Mouse (Mus musculus) mouse trophoblast stem cell (cell line): ENCODE results near the gene Ccdc183.

Experiments
- in situ Hi-C, 2 experiments: fragments of 300-500 bp; cut with MseI, MboI; formaldehyde crosslinking; loops; 2 replicates in 1 of 2; 3 replicates in 1 of 2; pipeline ENCODE4 v1.15.1; 2025

Ccdc183 gene

DNA sequence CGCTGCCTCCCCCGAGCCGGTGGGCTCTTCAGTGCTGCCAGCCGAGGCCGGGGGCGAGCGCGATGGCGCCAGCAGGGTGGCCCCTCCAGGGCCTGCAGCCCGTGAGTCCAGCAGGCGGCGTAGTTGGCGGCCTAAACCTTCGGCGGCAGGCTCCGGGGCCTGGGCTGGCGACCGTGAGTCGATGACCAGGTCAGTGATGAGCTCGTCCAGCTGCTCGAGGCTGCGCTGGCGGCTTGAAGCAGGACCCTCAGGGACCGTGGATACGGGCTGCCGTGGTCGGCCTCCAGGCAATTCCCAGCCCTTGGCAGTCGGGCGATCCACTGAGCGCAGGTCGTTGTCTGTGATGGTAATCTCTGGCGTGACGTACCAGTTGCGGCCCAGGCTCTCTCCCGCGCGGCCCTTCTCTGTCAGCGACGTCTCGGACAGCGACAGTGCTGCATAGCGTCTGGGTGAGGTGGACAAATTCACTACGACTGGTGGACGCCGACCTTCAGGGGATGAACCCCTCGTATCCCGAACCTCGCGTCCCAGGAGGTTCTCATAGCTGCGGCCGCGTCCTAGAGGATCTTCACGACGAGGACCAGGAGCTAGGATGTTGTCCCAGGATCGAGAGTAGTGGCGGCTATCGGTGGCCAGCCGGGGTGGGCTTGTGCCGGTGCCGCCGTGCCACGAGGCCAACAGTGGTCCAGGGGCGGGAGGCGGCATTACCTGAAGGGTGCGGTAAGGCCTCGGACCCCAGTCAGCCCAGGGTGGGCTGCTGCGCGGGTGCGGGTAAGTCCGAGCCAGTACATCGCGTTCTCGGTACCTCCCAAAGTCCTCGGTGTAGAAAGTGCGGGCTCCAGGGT lies 39.3 kb downstream of the Ccdc183 start:
- in situ Hi-C loops = no loop called here

DNA sequence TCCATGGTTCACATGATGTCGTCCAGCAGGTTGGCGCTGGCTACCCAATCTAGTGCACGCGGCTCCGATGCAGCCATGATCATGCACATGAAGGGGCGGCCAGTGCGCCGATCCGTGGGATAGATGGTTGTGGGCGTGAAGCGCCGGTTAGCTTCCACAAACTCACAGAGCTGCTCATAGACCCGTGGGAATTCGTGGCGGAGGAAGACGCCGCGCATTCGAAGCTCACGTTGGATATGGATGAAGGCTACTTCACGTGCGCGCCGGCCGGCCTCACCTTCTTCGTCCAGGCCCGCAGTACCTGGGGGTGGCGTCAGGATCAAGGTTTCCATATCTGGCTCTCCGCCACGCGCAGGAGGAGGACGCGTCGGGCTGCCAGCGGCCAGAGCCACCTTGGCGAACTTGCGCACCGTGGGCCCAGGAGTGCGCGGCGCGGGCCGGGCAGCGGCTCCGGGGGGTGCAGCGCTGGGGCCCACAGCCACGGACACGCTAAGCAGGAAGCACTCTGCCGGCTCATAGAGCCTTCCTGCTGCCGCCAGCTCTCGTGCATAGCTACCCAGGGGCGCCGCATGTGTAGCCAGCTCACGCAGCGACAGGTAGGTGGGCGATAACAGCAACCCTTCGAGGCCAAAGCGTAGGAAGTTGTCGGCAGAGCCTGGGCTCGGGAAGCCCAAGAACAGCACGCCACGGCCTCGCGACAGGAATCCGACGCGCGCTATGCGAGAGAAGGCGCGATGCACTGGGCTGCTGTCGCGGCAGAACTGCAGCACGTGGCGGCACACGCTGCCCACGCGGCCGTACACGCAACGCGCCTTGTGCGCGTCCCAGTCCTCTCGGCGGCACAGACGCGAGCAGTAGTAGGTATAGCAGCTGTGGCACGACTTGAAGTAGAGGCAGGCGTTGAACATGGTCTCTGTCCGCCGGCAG lies 40.2 kb downstream of the Ccdc183 start:
- in situ Hi-C loops = no loop called here

- in situ Hi-C loops = no loop called here
These were observed 41.2 kb downstream of the Ccdc183 start for GRCm38 (mm10) chr2:25576028-25576850.

DNA sequence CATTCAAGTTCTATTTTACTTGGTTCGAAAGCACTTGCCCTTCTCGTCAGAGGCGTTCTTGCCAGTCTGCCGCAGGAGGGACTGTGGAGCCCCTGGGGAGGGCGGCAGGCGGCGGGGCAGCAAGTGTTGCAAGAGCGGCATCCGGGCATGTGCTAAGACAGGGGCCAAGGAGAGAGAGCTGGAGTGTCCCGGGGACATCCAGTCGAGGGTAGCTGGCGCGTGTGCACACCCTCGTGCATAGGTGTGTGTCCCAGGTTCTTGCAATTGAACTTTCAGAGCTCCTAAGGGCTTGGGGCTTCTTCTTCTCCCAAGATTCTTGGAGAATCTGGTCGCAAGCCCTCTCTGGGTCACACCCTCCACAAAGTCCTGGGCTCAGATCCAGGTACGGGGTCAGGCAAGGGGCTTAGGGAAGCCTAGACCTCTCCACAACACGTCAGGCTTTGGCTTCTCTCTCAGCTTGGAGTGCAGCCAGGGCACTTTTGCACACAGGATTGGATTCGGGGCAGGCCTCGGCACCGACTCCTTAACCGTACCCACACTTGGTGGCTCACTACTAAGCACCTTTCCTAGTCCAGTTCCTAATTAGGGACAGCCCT lies 41.9 kb downstream of the Ccdc183 start:
- in situ Hi-C loops = no loop called here

DNA sequence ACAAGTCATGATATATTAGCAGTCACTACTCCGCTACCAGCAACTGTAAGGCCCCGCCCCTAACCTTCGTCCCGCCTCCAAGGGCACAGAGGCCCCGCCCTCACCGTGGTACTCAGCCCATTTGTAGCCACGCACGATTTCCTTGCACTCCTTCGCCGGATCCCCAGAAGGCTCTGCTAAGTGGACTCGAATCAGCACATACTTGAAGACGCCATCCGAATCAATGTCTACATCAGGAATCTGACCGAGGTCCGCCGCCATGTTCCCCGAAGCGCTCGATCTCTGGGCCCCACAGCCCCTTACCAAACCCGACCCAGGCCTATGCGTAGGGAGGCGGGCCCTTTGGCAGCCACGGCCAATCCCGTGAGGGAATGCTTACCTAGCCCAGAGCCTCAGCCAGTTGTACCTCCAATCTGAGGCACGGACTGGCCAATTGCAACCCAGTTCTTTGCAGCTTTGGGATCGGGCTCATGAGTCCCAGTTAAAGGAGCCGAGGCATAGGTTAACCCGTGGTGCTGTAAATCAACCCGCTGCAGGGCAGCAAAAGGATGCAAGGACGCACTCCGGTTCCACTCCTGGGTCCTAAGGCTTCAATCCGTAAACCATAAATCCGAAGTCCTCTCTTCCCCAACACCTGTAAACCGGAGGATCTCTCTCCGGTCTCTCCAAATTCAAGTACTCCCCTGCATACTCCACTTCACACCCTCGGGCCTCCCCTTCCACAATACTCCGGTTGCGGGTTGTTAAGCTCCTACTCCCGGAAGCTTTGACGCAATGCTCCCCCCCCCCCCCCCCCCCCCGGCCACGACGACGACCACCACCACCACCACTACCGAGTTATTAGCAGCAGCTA lies 42.7 kb downstream of the Ccdc183 start, which contains the start of the genes Mamdc4 and Phpt1:
Mamdc4 (minus strand) TSS at position 267 of the 853 bp plus-strand sequence.
Phpt1 (minus strand) TSS at position 646 of the 853 bp plus-strand sequence.
- in situ Hi-C loops = no loop called here

DNA sequence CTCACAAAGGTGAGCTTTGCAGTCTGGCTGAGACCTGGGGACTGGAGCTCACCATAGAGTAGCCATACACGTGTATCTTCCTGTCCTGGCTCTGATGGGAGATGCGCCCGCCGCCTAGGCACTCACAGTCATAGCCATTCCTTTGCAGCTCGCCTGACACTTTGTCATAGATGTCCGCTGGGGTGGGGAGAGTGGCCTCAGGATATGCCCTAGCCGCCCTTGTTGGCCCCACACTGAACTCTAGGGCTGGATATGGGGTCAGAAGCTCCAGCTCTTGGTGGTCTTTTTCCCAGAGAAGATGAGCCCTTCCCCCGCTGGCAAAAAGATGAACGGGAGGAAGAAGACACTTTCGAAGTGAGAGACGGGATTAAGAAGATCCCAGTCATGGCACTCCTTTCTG lies 43.3 kb downstream of the Ccdc183 start:
- in situ Hi-C loops = no loop called here

DNA sequence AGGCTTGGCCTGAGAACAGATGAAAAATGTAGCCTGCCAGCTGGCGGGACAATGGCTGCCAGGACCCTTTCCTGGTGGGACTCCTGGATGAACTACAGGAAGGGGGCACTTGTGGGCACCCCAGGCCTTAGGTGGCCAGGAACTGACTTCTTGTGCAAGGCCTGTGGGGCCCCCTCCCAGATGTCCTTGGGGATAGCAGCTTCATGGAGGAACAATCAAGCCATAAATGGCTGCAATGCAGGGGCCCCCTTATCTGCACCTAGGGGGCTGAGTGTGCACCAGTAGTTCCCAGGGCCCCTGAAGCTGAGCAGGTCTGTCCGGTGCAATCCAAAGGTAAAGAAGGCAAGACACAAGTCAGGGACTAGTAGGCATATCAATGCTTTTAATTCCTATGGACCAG lies 44.4 kb downstream of the Ccdc183 start:
- in situ Hi-C loops = no loop called here

GRCm38 (mm10) chr2:25571221-25571620 lies 46.3 kb downstream of the Ccdc183 start:
- in situ Hi-C loops = no loop called here

- in situ Hi-C loops = no loop called here
These were observed 48.2 kb downstream of the Ccdc183 start for GRCm38 (mm10) chr2:25569323-25569722.

GRCm38 (mm10) chr2:25568473-25569019 lies 48.9 kb downstream of the Ccdc183 start:
- in situ Hi-C loops = no loop called here

DNA sequence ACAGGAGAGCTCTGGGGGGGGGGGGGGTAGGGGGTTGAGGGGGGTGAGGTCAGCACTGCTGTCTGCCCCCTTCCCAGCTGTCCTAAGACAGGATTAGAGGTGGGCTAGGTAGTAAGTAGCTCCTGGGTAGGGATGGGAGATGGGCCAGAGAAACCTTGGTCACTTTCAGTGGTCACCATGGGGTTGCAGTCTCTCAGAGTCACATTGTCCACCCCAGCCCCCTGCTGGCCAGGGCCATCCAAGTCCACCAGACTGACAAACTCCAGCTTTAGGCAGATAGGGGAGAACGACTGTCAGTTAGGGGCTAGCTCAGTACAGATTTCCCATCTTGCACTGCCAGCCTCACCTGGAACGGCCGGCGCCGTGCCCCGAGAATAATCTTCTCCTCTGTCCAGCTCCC lies 50.9 kb downstream of the Ccdc183 start:
- in situ Hi-C loops = no loop called here

DNA sequence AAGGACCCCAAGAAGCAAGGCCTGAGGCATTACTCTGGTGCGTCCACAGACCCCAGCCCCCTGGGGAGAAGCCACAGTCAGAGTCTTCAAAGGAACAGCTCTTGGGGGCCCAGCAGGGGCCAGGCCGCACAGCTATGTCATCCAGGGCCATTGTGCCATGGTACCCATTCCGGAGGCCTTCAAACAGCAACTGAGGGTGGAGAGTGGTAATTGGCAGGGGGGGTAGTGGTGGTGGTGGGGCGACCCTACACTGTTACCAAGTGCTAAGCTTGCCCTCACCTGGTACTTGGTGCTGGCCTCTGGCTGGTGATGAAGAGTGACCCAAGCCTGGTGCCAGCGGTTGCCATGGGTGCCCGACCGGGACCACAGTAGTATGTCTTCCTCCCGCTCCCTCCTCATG lies 51.7 kb downstream of the Ccdc183 start:
- in situ Hi-C loops = no loop called here

- in situ Hi-C loops = no loop called here
These were observed 55.5 kb downstream of the Ccdc183 start for GRCm38 (mm10) chr2:25561946-25562345.

GRCm38 (mm10) chr2:25560551-25560950 lies 56.9 kb downstream of the Ccdc183 start:
- in situ Hi-C loops = no loop called here

GRCm38 (mm10) chr2:25558774-25559173 lies 58.7 kb downstream of the Ccdc183 start:
- in situ Hi-C loops = no loop called here
